ENCODE assay signal across 10 mouse cellular contexts in the genomic region with DNA sequence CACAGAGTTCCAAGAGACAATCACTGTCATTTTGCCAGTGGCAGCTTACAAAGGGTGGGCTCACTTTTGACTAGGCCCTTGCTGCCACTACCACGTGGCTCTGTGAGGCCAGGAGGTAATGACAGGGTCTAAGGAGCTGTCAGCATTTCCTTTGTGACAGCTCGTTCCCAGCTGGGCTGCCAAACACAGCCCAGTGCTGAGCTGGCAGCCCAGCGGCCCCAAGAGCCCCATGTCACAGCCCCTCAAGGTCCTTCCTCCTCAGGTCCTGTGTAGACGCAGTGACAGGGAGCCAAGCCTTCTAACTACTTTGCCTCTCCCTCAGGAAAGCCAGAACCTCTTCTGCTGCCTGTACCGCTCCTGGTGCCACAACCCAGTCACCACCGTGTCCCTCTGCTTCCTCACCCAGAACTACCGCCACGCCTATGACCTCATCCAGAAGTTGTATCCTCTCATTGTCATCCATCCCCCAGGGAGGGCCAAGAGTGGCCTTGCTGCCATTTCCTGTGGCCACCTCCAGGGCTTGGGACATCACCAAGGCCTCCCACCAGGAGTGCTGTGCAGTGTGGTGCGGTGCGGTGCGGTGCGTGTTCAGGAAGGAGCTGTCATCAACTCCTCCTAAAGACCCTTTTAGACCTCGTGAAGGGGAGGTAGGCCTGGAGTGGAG. TPM values are rescaled to one million over a fixed set of nuclear protein-coding genes. Genes with fewer than 3 reads are reported as not detected.
DNase-seq lines count a peak whose midpoint lies in the region; ATAC-seq and TF ChIP-seq lines count a peak whose summit lies in the region.
"Had no signal": no experiment of that assay in that cellular context is flagged by ENCODE, and none has a peak within 500 bp of the region (broad histone marks: within the 10 kb centered on the region; RNA-seq: fewer than 3 reads in every experiment).

No protein-coding gene starts in this region.

- peak overlapping the region; percentile 82 for H3K27ac ChIP-seq in gastrocnemius, adult 2 months
- H3K27ac ChIP-seq in neural tube, embryonic 15.5 days (replicated peaks), result 0 out of 2 replicates have a peak overlapping the region, but pooled peaks have one; percentile 23
- H3K27ac ChIP-seq: neural tube, embryonic 12.5 days had no signal

- H3K9ac ChIP-seq in neural tube, embryonic 15.5 days (replicated peaks), result no peak overlapping the region
- H3K9ac ChIP-seq: neural tube, embryonic 12.5 days had no signal

- no peak overlapping the region for H3K4me3 ChIP-seq in gastrocnemius, adult 2 months
- no peak overlapping the region for H3K4me3 ChIP-seq in neural tube, embryonic 15.5 days (replicated peaks)
- H3K4me3 ChIP-seq: neural tube, embryonic 12.5 days had no signal

- no peak for DNase-seq in gastrocnemius, adult 2 months
- DNase-seq in gastrocnemius, postnatal 36 days, result no peak
- peak; percentile 57 to 74 for DNase-seq in heart, postnatal 10 days
- DNase-seq in kidney, postnatal 10 days, result peak; percentile 64
- DNase-seq in right cerebral cortex, adult 2 months (ENCODE audit: low spot score in 2 of 2), result no peak
- no peak for DNase-seq in embryo, embryonic 10 days (ENCODE audit: low spot score)

- H3K4me2 ChIP-seq in neural tube, embryonic 15.5 days, result no peak overlapping the region
- H3K4me2 ChIP-seq: neural tube, embryonic 12.5 days had no signal

- no peaks in the 10 kb centered on the region for H3K27me3 ChIP-seq in neural tube, embryonic 15.5 days (replicated peaks)
- H3K27me3 ChIP-seq: CH12.LX; neural tube, embryonic 12.5 days had no signal

- intact Hi-C loops in gastrocnemius, adult 2 months (cut with DNase I), result no loop called here
- intact Hi-C loops in gastrocnemius, postnatal 36 days (cut with DNase I), result no loop called here
- intact Hi-C loops in heart, postnatal 10 days (cut with DNase I), result loop anchor here (5.0 kb wide), 1 partner anchor 39 kb away; no protein-coding TSS in a partner anchor

- H3K4me1 ChIP-seq in neural tube, embryonic 15.5 days, result peaks cover 34% of the 10 kb centered on the region

- no peaks in the 10 kb centered on the region for H3K9me3 ChIP-seq in neural tube, embryonic 15.5 days (replicated peaks)
- H3K9me3 ChIP-seq: neural tube, embryonic 12.5 days had no signal

- H3K36me3 ChIP-seq in neural tube, embryonic 15.5 days, result peaks cover 38% of the 10 kb centered on the region

- no peak; the same call in 1 of the 2 replicates for TF ChIP-seq CTCF in gastrocnemius, adult 2 months (IDR thresholded peaks at IDR 0.05)

- ATAC-seq in neural tube, embryonic 15.5 days (ENCODE audit: low FRiP score), result no peak
- ATAC-seq in frontal cortex, adult (ENCODE audit: low TSS enrichment), result no peak

- WGBS in neural tube, embryonic 15.5 days, result 80% methylated on average over 13 of the region's 13 CpGs

RNA-seq across cellular contexts. Expression of gene Mtss1l, which starts 9.9 kb away (rescaled TPM):
- 100 to 1,000 TPM in 1 of 2 experiments, 10 to 100 TPM in 1; 85.5 to 125 TPM for total RNA-seq in gastrocnemius, adult 2 months (2021)
- total RNA-seq in gastrocnemius, postnatal 36 days (2021), result 100 to 1,000 TPM in 1 of 2 experiments, 10 to 100 TPM in 1; 78.8 to 106 TPM
- 10 to 100 TPM; 36.2 to 39.6 TPM for total RNA-seq in heart, postnatal 10 days (2021)
- 21.2 and 31.8 TPM in 2 replicates for polyA plus RNA-seq in neural tube, embryonic 15.5 days (2015; fragmentation: Nextera tagmentation; extraction: Ambion mirVana)

Comparison
In these comparisons a context has a peak if more than half of its experiments do, and no peak if none do; other contexts are left out.
1. DNase-seq: peak in heart, postnatal 10 days (2 of 2) and kidney, postnatal 10 days (single experiment); none in gastrocnemius, adult 2 months (single experiment), gastrocnemius, postnatal 36 days (0 of 2), right cerebral cortex, adult 2 months (0 of 2) and embryo, embryonic 10 days (single experiment).